Mouse (Mus musculus) E14TG2a.4 (cell line): ENCODE results near the gene Dcun1d4.

Experiments
- H3K27me3 ChIP-seq: 2 replicates; pipeline ENCODE4 v1.6.1; 2014; ENCODE audit warnings: low read length, control low read depth; ENCODE audit not compliant: insufficient read depth
- H3K36me3 ChIP-seq: 2 replicates; pipeline ENCODE4 v1.6.1; 2014; ENCODE audit warnings: low read length, control low read depth; ENCODE audit not compliant: insufficient read depth
- H3K4me1 ChIP-seq: replicated peaks from 2 replicates; pipeline ENCODE4 v1.6.1; 2014; ENCODE audit warnings: low read depth, low read length, control low read depth
- H3K4me3 ChIP-seq: replicated peaks from 2 replicates; pipeline ENCODE4 v1.5.1; 2014; ENCODE audit warnings: mild to moderate bottlenecking, low read length
- H3K9me3 ChIP-seq: 2 replicates; pipeline ENCODE4 v1.6.1; 2014; ENCODE audit warnings: low read length, control low read depth
- CTCF ChIP-seq: conservative IDR thresholded peaks from 2 replicates; pipeline ENCODE4 v1.5.1; 2014; ENCODE audit warnings: low read length
- NANOG ChIP-seq: IDR thresholded peaks from 2 replicates; pipeline ENCODE4 v1.6.1; 2014; ENCODE audit warnings: borderline replicate concordance, low read length, mixed read lengths
- POU5F1 ChIP-seq: IDR thresholded peaks from 2 replicates; pipeline ENCODE4 v1.6.1; 2014; ENCODE audit warnings: low read length, borderline replicate concordance

The Dcun1d4 gene

GRCm38 (mm10) chr5:73524300-73525000, 43.6 kb downstream of the Dcun1d4 start:
- Histone ChIP-seq H3K9me3 (no peaks in the 10 kb centered on the region), H3K4me1 (no peaks in the 10 kb centered on the region), H3K36me3 (peaks cover 71% of the 10 kb centered on the region), H3K27me3 (no peaks in the 10 kb centered on the region), H3K4me3 (no peak overlapping the region)
- no peak for TF ChIP-seq POU5F1

GRCm38 (mm10) chr5:73532222-73532621, 51.4 kb downstream of the Dcun1d4 start:
- no peaks in the 10 kb centered on the region for H3K9me3 ChIP-seq
- TF ChIP-seq NANOG, result no peak
- no peak for TF ChIP-seq CTCF
- no peak for TF ChIP-seq POU5F1
- H3K4me3 ChIP-seq, result no peak overlapping the region
- H3K36me3 ChIP-seq, result peaks cover 62% of the 10 kb centered on the region
- H3K4me1 ChIP-seq, result no peaks in the 10 kb centered on the region
- H3K27me3 ChIP-seq, result no peaks in the 10 kb centered on the region

DNA sequence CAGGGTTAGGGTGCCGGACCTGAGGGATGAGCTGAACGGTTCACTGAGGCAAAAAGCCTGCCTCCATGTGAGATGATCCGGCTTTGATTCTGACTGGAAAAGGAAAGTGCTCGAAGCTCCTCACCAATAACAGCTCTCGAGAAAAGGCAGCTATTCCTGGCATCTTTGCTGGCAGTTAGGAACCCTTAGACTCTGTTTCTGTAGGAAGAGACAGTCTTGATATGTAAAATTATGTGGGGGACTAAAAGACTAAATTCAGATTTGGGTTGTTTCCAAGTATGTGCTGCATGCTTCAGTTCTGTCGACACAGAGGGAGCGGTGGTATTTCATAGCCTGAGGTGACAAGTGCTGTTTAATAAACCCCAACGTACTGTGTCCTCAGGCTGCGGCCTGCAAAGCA, 52.1 kb downstream of the Dcun1d4 start:
- Histone ChIP-seq H3K9me3 (no peaks in the 10 kb centered on the region), H3K4me1 (no peaks in the 10 kb centered on the region), H3K36me3 (peaks cover 67% of the 10 kb centered on the region), H3K4me3 (no peak overlapping the region), H3K27me3 (no peaks in the 10 kb centered on the region)
- TF ChIP-seq POU5F1 (no peak), CTCF (no peak), NANOG (no peak)

GRCm38 (mm10) chr5:73537669-73538068, 56.9 kb downstream of the Dcun1d4 start:
- H3K9me3 ChIP-seq, result no peaks in the 10 kb centered on the region
- H3K27me3 ChIP-seq, result no peaks in the 10 kb centered on the region
- no peak overlapping the region for H3K4me3 ChIP-seq
- peaks cover 73% of the 10 kb centered on the region for H3K36me3 ChIP-seq
- peaks cover 4% of the 10 kb centered on the region for H3K4me1 ChIP-seq
- TF ChIP-seq POU5F1 (no peak), CTCF (no peak), NANOG (no peak)

DNA sequence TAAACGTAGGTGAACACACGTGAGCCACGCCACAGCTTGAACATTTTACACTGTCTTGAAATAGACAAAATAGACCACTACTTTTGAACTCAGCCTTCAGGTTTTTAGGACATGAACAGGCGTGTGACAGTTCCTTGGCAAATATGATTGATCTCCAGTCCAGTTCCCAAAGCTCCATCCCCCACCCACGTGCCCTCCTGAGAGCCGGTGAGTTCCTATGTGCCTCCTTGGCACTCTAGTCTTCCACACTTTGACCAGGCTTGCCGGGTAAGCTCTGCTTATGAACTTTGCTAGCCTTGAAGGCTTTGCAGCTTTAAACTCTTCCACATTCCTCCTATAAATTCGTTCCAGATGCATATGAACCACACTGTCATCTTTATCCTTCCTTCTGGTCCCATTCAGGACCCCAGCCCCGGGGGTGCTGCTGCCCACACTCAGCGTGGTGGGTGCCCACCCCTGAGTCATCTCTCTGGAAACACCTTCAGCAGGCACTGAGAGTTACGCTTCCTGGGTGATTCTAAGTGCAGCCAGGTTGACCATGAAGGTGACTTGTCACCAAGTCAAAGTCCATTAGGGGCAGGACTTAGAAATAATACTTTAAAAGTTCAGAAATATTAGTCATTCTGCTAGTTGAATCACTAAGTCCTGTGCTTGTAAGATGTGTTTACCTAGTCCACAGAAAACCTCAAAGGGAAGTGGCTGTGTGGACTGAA, 57.9 kb downstream of the Dcun1d4 start:
- Histone ChIP-seq H3K27me3 (no peaks in the 10 kb centered on the region), H3K9me3 (no peaks in the 10 kb centered on the region), H3K4me3 (no peak overlapping the region), H3K36me3 (peaks cover 76% of the 10 kb centered on the region), H3K4me1 (peaks cover 4% of the 10 kb centered on the region)
- TF ChIP-seq POU5F1 (no peak), NANOG (no peak), CTCF (no peak)

DNA sequence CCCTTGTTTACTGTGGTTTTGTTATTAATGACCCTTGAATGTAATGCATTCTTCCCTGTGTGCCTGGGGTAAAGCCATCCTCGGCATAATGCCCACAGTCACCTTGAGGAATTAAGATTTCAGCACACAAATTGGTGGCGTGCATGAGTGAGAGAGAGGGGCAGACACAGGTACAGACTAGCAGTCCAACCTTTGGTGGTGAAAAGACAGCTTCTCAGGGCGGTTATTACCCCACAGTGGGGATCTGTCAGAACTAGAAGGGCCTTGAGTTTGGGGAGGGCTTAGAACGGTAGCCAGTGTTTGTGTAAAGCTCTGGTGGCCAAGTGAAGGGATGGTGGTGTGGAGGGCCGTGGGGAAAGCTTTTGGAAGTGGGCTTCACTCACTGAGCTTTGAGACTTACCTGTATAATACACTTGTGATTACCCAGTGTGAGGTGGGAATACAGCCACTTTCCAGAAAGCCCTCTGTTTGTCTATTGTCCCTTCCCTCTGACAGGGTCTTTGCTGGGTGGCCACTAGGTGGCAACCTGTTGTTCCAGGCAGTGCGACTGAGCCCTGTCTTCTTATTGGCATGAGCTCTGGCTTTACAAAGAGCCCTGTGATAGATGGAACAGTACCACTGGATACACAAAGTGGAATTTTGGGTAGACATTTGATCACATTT, 59.2 kb downstream of the Dcun1d4 start:
- Histone ChIP-seq H3K9me3 (no peaks in the 10 kb centered on the region), H3K36me3 (peaks cover 78% of the 10 kb centered on the region), H3K27me3 (no peaks in the 10 kb centered on the region), H3K4me3 (no peak overlapping the region), H3K4me1 (peaks cover 4% of the 10 kb centered on the region)
- TF ChIP-seq NANOG (no peak), CTCF (peak; percentile 70)

GRCm38 (mm10) chr5:73540511-73540871, 59.7 kb downstream of the Dcun1d4 start:
- peaks cover 4% of the 10 kb centered on the region for H3K4me1 ChIP-seq
- H3K27me3 ChIP-seq, result no peaks in the 10 kb centered on the region
- H3K4me3 ChIP-seq, result no peak overlapping the region
- no peaks in the 10 kb centered on the region for H3K9me3 ChIP-seq
- H3K36me3 ChIP-seq, result peaks cover 80% of the 10 kb centered on the region
- no peak for TF ChIP-seq POU5F1
- no peak for TF ChIP-seq CTCF
- TF ChIP-seq NANOG, result no peak

DNA sequence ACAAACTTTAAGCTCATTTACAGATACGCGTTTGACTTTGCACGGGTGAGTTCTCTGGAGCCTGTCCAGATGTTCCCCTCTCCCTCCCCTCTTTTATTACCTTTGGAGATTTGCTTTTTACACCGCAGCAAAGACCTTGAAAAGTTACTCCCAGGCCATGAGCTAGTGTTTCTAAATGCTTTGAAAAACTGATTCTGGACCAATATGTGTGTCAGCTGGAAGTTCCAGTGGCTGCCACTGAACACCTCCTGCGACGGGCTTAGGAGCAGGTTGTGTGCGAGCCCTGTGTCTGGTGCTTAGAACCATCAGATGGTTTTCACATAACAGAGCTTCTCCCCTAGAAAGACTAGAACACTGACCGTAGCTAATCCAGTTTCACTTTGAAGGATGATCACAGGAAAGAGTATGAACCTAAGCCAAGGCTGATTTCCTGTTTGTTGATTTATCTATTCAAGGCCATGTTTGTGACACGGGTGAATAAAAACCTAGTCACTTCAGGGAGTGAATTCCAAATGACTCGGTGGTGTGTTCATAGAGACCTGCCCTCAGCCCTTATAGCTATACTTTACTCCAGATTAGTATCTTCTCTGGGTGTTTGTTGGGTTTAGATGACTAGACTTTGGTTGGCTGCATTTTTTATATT, 63.4 kb downstream of the Dcun1d4 start:
- H3K9me3 ChIP-seq, result no peaks in the 10 kb centered on the region
- no peak for TF ChIP-seq CTCF
- TF ChIP-seq NANOG, result no peak
- TF ChIP-seq POU5F1, result no peak
- H3K4me1 ChIP-seq, result peaks cover 4% of the 10 kb centered on the region
- no peak overlapping the region for H3K4me3 ChIP-seq
- H3K27me3 ChIP-seq, result no peaks in the 10 kb centered on the region
- H3K36me3 ChIP-seq, result peaks cover 79% of the 10 kb centered on the region
